Mouse (Mus musculus) heart, postnatal 25 days (tissue): ENCODE results near the gene Smoc2. TPM values are rescaled to one million over a fixed set of nuclear protein-coding genes. Genes with fewer than 3 reads are reported as not detected.

ENCODE experiments used
- DNase-seq: peaks from one replicate; pipeline ENCODE4 v3.0.0; 2022; ENCODE audit warnings: low spot score
- intact Hi-C: fragments of 180-260 bp; cut with DNase I; formaldehyde crosslinking; loops from one replicate; pipeline ENCODE4 v1.15.1; 2025
- total RNA-seq, 2 experiments: library from RNA; stranded (reverse); gene quantifications; 2 replicates each; pipeline ENCODE4 v1.2.3; 2021

Smoc2 gene
- total RNA-seq, 2 experiments from 2014 or later, result 41.3 to 49.1 TPM

DNA sequence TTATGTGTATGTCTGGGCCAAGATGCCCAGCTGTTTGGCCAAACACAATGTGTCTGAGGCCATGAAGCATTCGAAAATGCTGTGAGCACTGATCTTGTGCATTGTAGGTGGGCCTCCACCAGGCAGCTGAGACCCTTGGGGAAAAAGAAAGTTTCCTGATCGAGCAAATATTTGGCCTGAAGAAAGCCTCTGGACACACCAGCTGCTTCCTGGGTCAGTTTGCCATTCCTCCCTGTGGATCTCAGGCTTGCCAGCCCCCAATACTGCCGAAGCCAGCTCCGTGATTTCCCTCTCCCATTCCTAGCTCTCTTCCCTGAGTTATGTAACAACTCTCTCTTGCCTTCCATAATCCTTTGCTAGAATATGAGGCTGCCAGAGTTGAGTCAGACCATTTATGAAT, 11.3 kb upstream of the Smoc2 start:
- intact Hi-C loops, result no loop called here
- no peak for DNase-seq

DNA sequence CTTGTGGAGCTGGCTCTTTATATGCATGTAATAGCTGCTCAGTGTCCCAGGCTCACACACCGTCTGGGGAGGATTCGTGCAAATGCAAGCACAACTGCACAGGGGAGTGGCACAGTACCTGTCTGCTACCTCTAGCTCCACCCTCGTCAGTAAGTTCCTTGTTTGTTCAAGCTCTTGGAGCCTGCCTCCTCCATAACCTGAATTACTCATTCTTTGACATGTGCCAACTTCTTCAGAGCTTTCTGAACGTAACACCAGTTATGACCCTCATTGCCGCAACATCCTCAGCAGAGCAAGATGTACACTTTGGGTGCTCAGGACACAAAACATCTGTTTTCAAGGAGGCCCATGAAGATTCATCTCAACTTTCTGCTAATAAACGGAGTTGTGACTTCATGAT, 5.9 kb upstream of the Smoc2 start:
- intact Hi-C loops, result no loop called here
- no peak for DNase-seq

- intact Hi-C loops, result no loop called here
- no peak for DNase-seq
These were observed 2.0 kb upstream of the Smoc2 start for GRCm38 (mm10) chr17:14277310-14277709.

DNA sequence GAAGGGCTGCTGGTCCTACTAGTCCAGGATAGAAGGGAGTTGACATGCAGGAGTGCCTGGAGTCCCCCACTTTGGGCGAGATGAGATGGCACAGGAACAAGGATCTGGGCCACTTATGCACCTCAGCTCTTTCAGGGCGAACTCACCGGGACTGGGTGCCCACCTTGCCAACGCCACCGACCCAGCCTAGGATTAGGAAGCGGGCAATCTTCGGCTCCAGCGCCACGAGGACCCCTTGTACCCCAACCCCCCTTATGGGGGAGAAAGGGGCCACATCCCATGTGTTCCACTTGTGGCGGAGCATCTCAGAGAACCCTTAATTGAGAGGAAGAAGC, 627 bp downstream of the Smoc2 start:
- no peak for DNase-seq
- intact Hi-C loops, result loop anchor here (5.0 kb wide), 1 partner anchor 33 kb away; no protein-coding TSS in a partner anchor

DNA sequence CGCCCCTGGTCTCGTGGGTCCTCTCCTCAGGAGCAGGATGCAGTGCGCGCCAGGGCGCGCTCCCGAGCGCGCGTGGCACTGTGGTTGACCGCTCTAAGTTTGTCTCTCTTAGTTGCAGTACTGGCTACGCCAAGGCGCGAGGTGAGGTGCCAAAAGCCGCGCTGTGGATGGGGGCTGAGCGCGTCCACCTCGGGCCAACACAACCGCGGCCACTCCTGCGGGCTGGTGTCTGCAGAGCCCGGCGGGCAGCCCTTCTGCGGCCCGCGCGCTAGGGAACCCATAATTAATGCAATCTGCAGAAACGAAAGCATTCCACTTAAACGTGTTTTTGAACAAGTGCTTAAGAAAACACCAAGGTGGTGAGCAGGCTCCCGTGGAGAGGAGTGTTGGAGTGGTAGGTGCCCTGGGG, 1.1 kb downstream of the Smoc2 start:
- intact Hi-C loops, result loop anchor here (5.0 kb wide), 1 partner anchor 33 kb away; no protein-coding TSS in a partner anchor

GRCm38 (mm10) chr17:14288015-14288616, 8.8 kb downstream of the Smoc2 start:
- intact Hi-C loops, result loop anchor here (2.0 to 5.0 kb wide), 2 partner anchors 56 to 227 kb away; no protein-coding TSS in a partner anchor

More for the DNA sequence above, 1.1 kb downstream of the Smoc2 start:
- DNase-seq, result no peak

GRCm38 (mm10) chr17:14293617-14294016, 14.3 kb downstream of the Smoc2 start:
- DNase-seq, result no peak
- intact Hi-C loops, result no loop called here

More at GRCm38 (mm10) chr17:14288015-14288616, 8.8 kb downstream of the Smoc2 start:
- peak; percentile 27 for DNase-seq

DNA sequence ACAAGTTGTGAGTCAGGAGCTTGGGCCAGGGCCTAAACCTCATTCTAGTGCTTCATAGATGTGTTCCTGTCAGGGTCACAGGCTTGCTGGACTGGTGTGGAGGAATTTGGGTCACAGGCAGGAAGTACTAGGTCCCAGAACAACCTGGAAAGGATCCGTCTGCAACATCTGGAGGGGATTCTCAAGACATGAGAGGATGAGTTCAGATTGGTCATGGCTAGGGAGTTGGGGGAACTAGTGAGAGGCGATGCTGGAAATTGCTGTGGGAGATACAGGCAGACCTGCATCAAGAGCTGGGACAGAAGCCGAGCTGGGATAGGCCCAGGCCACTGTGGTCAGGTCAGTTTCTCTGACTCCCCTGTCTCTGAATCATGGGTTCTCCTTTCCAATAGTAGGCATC, 15.8 kb downstream of the Smoc2 start:
- intact Hi-C loops, result no loop called here
- no peak for DNase-seq

DNA sequence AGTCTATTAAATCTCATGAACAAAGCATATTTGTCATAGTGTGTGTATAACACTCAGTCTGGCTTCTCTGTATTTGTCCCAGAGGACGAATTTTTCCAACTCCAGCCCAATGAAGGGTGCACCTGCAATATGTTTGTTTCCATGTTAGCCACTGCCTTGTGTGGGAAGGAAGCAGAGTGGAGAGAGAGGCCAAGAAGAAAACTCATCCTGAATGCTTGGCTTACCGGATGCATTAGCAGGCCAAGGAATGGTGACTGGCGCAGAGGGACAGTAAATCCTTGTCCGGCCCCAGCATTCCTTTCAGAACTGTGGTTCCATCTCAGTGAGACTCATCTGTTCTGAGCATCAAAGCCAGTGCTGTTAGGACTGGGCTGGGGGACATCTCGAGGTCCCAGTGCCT, 21.1 kb downstream of the Smoc2 start:
- intact Hi-C loops, result no loop called here

GRCm38 (mm10) chr17:14301491-14302344, 22.4 kb downstream of the Smoc2 start:
- intact Hi-C loops, result no loop called here
- DNase-seq, result no peak

More for the DNA sequence above, 21.1 kb downstream of the Smoc2 start:
- DNase-seq, result no peak

DNA sequence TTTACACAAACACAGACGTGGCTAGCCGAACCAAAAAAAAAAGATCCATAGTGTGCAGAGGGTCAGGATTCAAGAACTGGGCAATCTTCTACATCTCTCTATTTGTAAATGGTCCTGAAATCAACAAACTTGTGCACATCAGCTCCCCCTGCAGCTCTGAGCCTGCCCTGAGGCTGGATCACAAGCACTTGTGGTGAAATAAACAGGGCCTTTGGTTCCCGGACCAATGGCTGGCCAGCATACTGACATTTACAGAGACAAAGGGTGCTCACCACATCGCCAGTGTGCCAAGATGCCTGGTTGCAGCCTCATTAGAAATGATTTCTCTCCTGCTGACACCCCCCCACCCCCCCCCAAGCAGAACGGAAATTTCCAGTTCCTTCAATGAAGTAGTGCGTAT, 23.1 kb downstream of the Smoc2 start:
- intact Hi-C loops, result no loop called here
- no peak for DNase-seq

GRCm38 (mm10) chr17:14303722-14304121, 24.4 kb downstream of the Smoc2 start:
- no peak for DNase-seq
- intact Hi-C loops, result no loop called here

DNA sequence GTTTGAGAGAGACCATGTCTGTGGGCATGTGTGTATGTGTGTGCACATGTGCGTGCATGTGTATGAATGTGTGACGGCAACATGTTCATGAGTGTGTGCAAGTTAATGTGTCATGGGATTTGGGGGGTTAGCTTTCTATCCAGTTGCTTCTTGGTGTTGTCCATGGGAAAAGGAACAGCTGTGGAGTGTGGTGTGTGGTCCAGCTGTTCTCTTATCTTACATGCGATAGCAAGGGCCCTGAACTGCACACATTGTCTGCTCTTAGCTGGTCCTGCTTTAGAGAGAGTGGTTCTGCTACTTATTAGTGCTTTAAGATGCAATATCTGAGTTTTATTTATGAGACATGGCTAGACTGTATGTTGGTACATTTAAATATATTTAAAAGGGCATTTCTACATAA, 30.6 kb downstream of the Smoc2 start:
- peak; percentile 13 for DNase-seq
- intact Hi-C loops, result no loop called here

DNA sequence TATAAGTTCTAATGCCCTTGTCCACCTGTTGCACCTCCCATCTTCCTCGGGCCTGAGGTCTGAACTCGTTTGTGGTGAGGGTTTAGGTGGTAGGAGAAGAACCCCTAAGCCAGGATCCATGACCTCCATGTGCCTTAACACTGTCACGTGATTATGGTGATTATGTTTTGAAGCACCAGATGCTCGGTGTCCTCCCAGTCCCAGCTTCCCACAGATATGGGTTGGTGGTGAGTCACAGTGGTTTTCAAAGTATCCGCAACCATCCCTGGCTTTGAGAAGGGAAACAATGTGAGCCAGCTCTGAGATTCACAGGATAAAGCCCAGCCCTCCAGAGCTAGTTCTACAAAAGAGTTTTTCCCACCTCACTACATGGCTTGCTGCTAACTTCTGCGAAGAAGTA, 33.1 kb downstream of the Smoc2 start:
- no peak for DNase-seq
- intact Hi-C loops, result no loop called here

GRCm38 (mm10) chr17:14314308-14314707, 35.0 kb downstream of the Smoc2 start:
- intact Hi-C loops, result no loop called here
- no peak for DNase-seq

DNA sequence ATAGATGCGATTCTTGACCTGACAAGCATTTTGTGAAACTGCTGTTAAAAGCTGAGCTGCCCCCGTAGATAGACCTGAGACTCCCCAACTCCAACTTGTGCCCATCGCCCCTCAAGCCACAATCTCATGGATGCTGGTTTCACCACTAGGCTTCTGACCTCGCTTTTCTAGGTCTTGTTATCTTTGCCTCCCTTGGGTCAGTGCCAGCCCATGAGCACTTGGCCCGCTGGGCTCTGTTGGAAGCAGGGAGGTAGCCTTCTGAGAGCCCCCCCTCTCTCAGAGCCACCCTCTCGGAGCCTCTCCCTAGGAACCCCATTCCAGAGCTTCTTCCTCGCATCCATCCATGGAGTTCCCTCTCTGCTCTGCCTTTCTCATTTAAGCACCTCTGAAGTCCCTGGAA, 37.2 kb downstream of the Smoc2 start:
- intact Hi-C loops, result no loop called here
- DNase-seq, result no peak

DNA sequence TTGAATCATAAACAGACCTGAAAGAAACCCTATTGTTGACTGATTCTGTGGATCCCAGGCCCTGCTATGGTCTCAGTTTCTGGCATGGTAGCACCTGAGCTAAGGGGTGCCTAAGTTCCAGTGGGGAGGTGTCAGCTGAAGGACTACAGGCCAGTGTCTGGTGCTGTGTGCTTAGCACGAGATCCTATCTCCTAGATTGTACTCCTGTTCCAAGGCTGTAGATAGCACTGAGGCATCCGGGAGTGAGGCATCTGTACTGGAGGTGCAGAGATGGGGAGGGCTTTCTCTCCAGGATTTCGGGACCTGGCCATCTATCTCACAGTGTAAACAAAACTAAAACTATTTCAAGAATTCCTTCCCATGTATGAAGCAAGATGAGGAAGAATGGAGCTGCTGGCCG, 38.1 kb downstream of the Smoc2 start:
- intact Hi-C loops, result no loop called here
- DNase-seq, result no peak

GRCm38 (mm10) chr17:14326156-14326555, 46.9 kb downstream of the Smoc2 start:
- DNase-seq, result no peak
- intact Hi-C loops, result no loop called here

DNA sequence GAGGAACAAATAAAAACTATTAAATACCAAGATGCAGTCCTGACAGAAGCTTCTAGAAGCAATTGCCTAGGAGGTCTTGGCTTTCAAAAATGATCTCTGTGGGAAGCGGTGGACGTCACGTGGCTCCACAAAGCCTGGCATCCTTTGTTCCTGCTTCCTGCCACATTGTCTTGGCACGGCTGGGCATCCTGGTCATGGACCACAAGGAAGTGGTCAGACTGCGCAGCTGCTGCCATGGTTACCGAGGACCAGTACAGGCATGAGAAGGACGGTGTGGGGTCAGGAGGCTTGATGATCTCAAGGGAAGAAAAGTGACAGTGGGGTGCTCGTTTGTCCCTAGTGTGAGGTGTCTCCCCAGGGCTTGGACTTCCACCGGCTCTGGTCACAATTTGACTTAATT, 48.7 kb downstream of the Smoc2 start:
- intact Hi-C loops, result no loop called here
- DNase-seq, result no peak

DNA sequence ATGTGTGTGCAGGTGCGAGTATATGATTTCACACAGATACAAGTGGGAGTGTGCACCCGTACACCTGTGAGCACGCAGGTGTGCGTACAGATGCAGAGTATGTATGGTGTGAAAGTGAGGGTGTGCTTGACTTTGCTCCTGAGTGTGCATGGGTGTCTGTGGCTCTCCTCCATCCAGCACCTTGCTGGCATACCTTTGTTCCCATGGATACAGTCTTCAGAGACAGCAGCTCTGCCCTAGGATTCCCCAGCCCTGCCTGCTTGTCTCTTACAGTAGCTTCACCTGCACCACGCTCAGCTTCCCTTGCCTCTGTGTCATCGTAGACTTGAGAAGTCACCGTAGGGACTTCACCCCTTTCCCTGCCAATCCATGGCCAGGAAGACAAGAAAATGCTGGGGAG, 51.2 kb downstream of the Smoc2 start:
- intact Hi-C loops, result no loop called here
- no peak for DNase-seq

DNA sequence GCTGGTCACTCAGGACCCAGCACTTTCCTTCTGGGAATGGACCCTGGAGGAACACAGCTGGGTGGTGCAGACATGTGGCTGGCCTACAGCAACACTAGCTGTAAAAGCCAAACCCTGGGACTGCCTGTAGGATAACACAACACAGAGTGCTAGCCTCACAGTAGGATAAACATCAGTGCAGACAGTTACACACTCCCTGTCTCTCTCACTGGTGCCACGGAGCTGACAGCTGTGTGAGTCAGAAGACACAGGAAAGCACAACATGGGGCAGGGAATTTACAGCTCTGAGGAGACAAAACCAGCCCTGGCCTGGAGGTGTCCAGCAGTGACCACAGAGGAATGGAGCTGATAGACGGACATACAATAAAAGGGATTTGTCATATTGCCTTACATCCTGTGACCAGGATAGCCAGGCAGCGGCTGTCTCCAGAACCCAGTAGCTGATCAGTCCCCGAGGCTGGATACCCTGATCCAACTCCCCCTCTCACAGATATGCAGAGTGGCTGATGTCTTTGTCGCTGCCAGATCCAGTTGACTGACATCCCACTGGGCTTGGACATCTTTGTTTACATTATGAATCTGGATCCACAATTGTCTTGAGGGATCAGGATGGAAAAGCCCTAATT, 60.7 kb downstream of the Smoc2 start:
- DNase-seq, result no peak
- intact Hi-C loops, result no loop called here
